Mouse (Mus musculus): ENCODE results near the gene Olfr1256. TPM values are rescaled to one million over a fixed set of nuclear protein-coding genes. Genes with fewer than 3 reads are reported as not detected.

The Olfr1256 gene
- not detected in 2 replicates for polyA plus RNA-seq (2012; rRNA removed)

GRCm38 (mm10) chr2:89841455-89841854, at the start of gene Olfr1256:
Gene Olfr1256 (minus strand): TSS chr2:89841555.
- no peak for DNase-seq (ENCODE audit: low spot score)

- no peak for DNase-seq (ENCODE audit: low spot score)
Measured at GRCm38 (mm10) chr2:89878137-89878536, 36.8 kb upstream of the Olfr1256 start, which contains the start of gene Olfr1257. Gene Olfr1257 (plus strand): TSS chr2:89878437.

GRCm38 (mm10) chr2:89849230-89849629, 7.9 kb upstream of the Olfr1256 start:
- no peak for DNase-seq (ENCODE audit: low spot score)

GRCm38 (mm10) chr2:89848105-89848504, 6.8 kb upstream of the Olfr1256 start, which contains the start of gene Olfr48:
Gene Olfr48 (minus strand): TSS chr2:89848205.
- no peak for DNase-seq (ENCODE audit: low spot score)

- no peak for DNase-seq (ENCODE audit: low spot score)
Measured at GRCm38 (mm10) chr2:89820216-89820615, 21.1 kb downstream of the Olfr1256 start.

- DNase-seq (ENCODE audit: low spot score): no peak
Measured at GRCm38 (mm10) chr2:89811751-89812150, 29.6 kb downstream of the Olfr1256 start, which contains the start of gene Olfr1255. Gene Olfr1255 (plus strand): TSS chr2:89812051.

- DNase-seq (ENCODE audit: low spot score): no peak
Measured at GRCm38 (mm10) chr2:89810751-89811150, 30.6 kb downstream of the Olfr1256 start.

- DNase-seq (ENCODE audit: low spot score): no peak
Measured at GRCm38 (mm10) chr2:89799583-89799982, 41.8 kb downstream of the Olfr1256 start.

- DNase-seq (ENCODE audit: low spot score): no peak
Measured at GRCm38 (mm10) chr2:89793519-89793918, 47.8 kb downstream of the Olfr1256 start, which contains the start of gene Olfr1254. Gene Olfr1254 (minus strand): TSS chr2:89793619.

Other genes starting within 250 kb of the Olfr1256 start
- not detected in 2 replicates for gene Olfr1246, start 248.4 kb downstream of the Olfr1256 start, polyA plus RNA-seq (2012; rRNA removed)
- gene Olfr1247, start 227.4 kb downstream of the Olfr1256 start, polyA plus RNA-seq (2012; rRNA removed): not detected in 2 replicates
- not detected in 2 replicates for gene Olfr1248, start 223.3 kb downstream of the Olfr1256 start, polyA plus RNA-seq (2012; rRNA removed)
- gene Olfr1249, start 206.6 kb downstream of the Olfr1256 start, polyA plus RNA-seq (2012; rRNA removed): not detected in 2 replicates
- not detected in 2 replicates for gene Olfr1250, start 180.1 kb downstream of the Olfr1256 start, polyA plus RNA-seq (2012; rRNA removed)
- not detected in 2 replicates for gene Olfr1251, start 169.6 kb downstream of the Olfr1256 start, polyA plus RNA-seq (2012; rRNA removed)
- gene Olfr1252, start 116.5 kb downstream of the Olfr1256 start, polyA plus RNA-seq (2012; rRNA removed): not detected in 2 replicates
- not detected in 2 replicates for gene Olfr1253, start 84.5 kb downstream of the Olfr1256 start, polyA plus RNA-seq (2012; rRNA removed)
- not detected in 2 replicates for gene Olfr1254, start 47.9 kb downstream of the Olfr1256 start, polyA plus RNA-seq (2012; rRNA removed)
- not detected in 2 replicates for gene Olfr1255, start 29.5 kb downstream of the Olfr1256 start, polyA plus RNA-seq (2012; rRNA removed)
- gene Olfr48, start 6.7 kb upstream of the Olfr1256 start, polyA plus RNA-seq (2012; rRNA removed): not detected in 2 replicates
- gene Olfr1257, start 36.9 kb upstream of the Olfr1256 start, polyA plus RNA-seq (2012; rRNA removed): not detected in 2 replicates
- gene Olfr1258, start 85.8 kb upstream of the Olfr1256 start, polyA plus RNA-seq (2012; rRNA removed): not detected in 2 replicates
- 0.03 and 0.07 TPM in 2 replicates for gene Olfr1259, start 107.1 kb upstream of the Olfr1256 start, polyA plus RNA-seq (2012; rRNA removed)
- gene Olfr1260, start 132.8 kb upstream of the Olfr1256 start, polyA plus RNA-seq (2012; rRNA removed): not detected in 2 replicates
- gene Olfr1261, start 149.7 kb upstream of the Olfr1256 start, polyA plus RNA-seq (2012; rRNA removed): not detected in 2 replicates
- gene Olfr1262, start 158.6 kb upstream of the Olfr1256 start, polyA plus RNA-seq (2012; rRNA removed): not detected in 2 replicates
- not detected in 2 replicates for gene Olfr1263, start 170.6 kb upstream of the Olfr1256 start, polyA plus RNA-seq (2012; rRNA removed)
- not detected in 2 replicates for gene Olfr1264, start 184.0 kb upstream of the Olfr1256 start, polyA plus RNA-seq (2012; rRNA removed)
- not detected in 2 replicates for gene Olfr1265, start 193.8 kb upstream of the Olfr1256 start, polyA plus RNA-seq (2012; rRNA removed)
- not detected in 2 replicates for gene Olfr140, start 222.0 kb upstream of the Olfr1256 start, polyA plus RNA-seq (2012; rRNA removed)

All from urinary bladder, adult 2 months (tissue).